Mouse (Mus musculus) olfactory bulb, adult 2 months (tissue): ENCODE measurements around the gene Ston2.

ENCODE experiments used
- CTCF ChIP-seq: fragments of 200-500 bp; IDR thresholded peaks from 2 replicates; pipeline ENCODE4 v1.5.1; 2012; ENCODE audit warnings: low read depth, mild to moderate bottlenecking, low read length, moderate library complexity; ENCODE audit not compliant: insufficient read depth
- POLR2A ChIP-seq: fragments of 200-500 bp; IDR thresholded peaks from 2 replicates; pipeline ENCODE4 v1.6.1; 2012; ENCODE audit warnings: mild to moderate bottlenecking, low read depth, low read length, moderate library complexity; ENCODE audit not compliant: insufficient read depth

- TF ChIP-seq CTCF (no peak), POLR2A (no peak)
Measured at GRCm38 (mm10) chr12:91683096-91683495, 105.1 kb downstream of the Ston2 start.
